Mouse (Mus musculus) forebrain, embryonic 10.5 days (tissue): ENCODE results near the gene Cyp11a1. TPM values are rescaled to one million over a fixed set of nuclear protein-coding genes. Genes with fewer than 3 reads are reported as not detected.

Experiments used
- DNase-seq: peaks from one replicate; pipeline ENCODE4 v3.0.0-alpha.2; 2017; ENCODE audit warnings: low spot score; ENCODE audit errors: extremely low spot score
- H3K27ac ChIP-seq: fragments of 300-500 bp; sonication (generic); 2 replicates; pipeline ENCODE4 v1.5.1; 2016; ENCODE audit warnings: mild to moderate bottlenecking
- H3K27me3 ChIP-seq: fragments of 300-500 bp; sonication (generic); 2 replicates; pipeline ENCODE4 v1.6.1; 2016; ENCODE audit warnings: mild to moderate bottlenecking; ENCODE audit not compliant: poor library complexity, severe bottlenecking
- H3K36me3 ChIP-seq: fragments of 300-500 bp; sonication (generic); replicated peaks from 2 replicates; pipeline ENCODE4 v1.6.1; 2016; ENCODE audit warnings: mild to moderate bottlenecking, moderate library complexity
- H3K4me1 ChIP-seq: fragments of 300-500 bp; sonication (generic); 2 replicates; pipeline ENCODE4 v1.6.1; 2016
- H3K4me3 ChIP-seq: fragments of 300-500 bp; sonication (generic); 2 replicates; pipeline ENCODE4 v1.5.1; 2016; ENCODE audit warnings: mild to moderate bottlenecking, moderate library complexity
- H3K9me3 ChIP-seq: fragments of 300-500 bp; sonication (generic); 2 replicates; pipeline ENCODE4 v1.6.1; 2016; ENCODE audit warnings: mild to moderate bottlenecking, moderate library complexity
- WGBS: fragments of 180-500 bp; shearing (Covaris S2); methylation state at CpG from one replicate; pipeline ENCODE4 v1.1.7; 2016; 5-methylcytosine and 5-hydroxymethylcytosine counted together
- polyA plus RNA-seq: library from polyadenylated mRNA; unstranded; fragments of >200 nt; fragmentation: Nextera tagmentation; extraction: Ambion mirVana; gene quantifications from 2 replicates; pipeline ENCODE4 v1.2.1, GENCODE M21; 2016

The Cyp11a1 gene
- polyA plus RNA-seq, 1 experiment from 2014 or later = not detected

DNA sequence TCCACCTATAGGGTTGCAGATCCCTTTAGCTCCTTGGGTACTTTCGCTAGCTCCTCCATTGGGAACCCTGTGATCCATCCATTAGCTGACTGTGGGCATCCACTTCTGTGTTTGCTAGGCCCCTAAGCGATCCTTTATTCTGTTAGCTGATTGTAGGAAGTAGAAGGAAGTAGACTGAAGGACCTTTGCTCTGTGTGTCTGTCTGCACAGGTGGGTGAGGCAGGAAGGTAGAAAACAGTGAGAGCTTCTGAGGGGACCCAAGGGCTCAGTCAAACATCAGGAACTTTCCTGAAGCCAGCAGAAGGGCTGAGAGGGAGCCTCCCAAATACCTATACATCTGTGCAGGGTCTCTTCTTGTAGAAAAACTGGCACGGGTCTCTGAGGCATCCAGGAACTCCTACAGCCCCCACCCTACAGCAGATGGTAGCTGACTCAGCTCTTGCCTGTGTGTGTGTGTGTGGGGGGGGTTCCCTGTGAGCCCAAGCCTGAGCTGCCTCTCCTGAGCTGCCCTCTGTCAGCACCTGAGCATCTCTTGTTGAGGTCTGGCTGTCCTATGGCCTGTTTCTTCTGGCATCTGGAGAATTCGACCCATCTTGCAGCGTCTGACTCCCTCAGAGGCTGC is 30.9 kb upstream of the Cyp11a1 start:
- no peaks in the 10 kb centered on the region for H3K27me3 ChIP-seq
- DNase-seq = no peak
- H3K36me3 ChIP-seq = no peaks in the 10 kb centered on the region
- no peak overlapping the region for H3K4me3 ChIP-seq
- 91% methylated on average over 5 of the region's 5 CpGs for WGBS
- peaks cover 16% of the 10 kb centered on the region for H3K4me1 ChIP-seq
- H3K9me3 ChIP-seq = no peaks in the 10 kb centered on the region; the same call in 1 of the 2 replicates
- no peak overlapping the region for H3K27ac ChIP-seq

DNA sequence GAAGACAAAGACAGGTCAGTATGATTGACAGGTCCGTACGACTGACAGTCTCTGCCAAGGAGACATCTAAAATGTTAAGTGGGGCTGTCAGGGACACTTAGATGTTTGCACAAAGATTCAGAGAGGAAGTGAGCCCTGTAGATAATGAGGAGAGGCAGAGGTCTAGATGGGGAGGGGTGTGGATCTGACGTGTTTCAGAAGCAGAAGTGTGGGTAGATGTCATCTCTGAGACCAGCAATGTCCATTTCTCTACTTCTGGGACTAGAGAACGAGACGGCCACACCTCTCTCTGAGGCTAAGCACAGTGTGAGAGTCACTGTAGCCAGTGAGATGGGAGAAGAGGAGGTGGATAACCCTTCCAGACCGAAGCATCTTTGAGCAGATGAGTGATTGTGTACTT is 28.2 kb upstream of the Cyp11a1 start:
- Histone ChIP-seq H3K9me3 (no peaks in the 10 kb centered on the region; the same call in 1 of the 2 replicates), H3K27me3 (no peaks in the 10 kb centered on the region), H3K4me1 (peaks cover 4% of the 10 kb centered on the region), H3K4me3 (no peak overlapping the region), H3K36me3 (no peaks in the 10 kb centered on the region), H3K27ac (no peak overlapping the region)
- DNase-seq = no peak
- WGBS = 87% methylated on average over 6 of the region's 6 CpGs

DNA sequence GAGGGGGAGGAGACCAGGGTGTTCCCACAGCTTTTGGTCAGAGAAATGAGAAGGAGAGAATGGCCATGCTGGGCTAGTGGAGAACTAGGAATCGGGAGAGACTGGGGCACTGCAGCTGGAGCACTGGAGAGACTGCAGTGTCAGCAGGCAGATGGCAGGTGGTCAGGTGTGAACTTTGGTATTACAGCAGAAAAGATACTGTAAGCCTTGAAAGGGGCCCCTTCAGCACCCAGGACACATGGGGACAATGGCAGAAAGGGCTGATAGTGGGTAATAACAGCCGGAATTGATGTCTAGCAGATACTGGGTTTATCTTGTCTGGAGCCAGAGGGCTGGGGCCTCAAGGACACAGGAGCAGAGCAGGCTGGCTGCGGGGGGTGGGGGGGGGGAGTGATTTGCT is 27.4 kb upstream of the Cyp11a1 start:
- WGBS = 76% methylated on average over 3 of the region's 3 CpGs
- Histone ChIP-seq H3K27me3 (no peaks in the 10 kb centered on the region), H3K9me3 (no peaks in the 10 kb centered on the region; the same call in 1 of the 2 replicates), H3K4me3 (no peak overlapping the region), H3K4me1 (no peaks in the 10 kb centered on the region), H3K36me3 (no peaks in the 10 kb centered on the region), H3K27ac (no peak overlapping the region)
- no peak for DNase-seq

- 88% methylated on average over 10 of the region's 10 CpGs for WGBS
These were observed 25.6 kb upstream of the Cyp11a1 start for GRCm38 (mm10) chr9:57980570-57980969.

GRCm38 (mm10) chr9:57985304-57985703 is 20.9 kb upstream of the Cyp11a1 start:
- Histone ChIP-seq H3K27me3 (peaks cover 19% of the 10 kb centered on the region; the same call in 1 of the 2 replicates), H3K9me3 (no peaks in the 10 kb centered on the region), H3K4me3 (no peak overlapping the region), H3K36me3 (no peaks in the 10 kb centered on the region), H3K4me1 (peaks cover 3% of the 10 kb centered on the region; the same call in 1 of the 2 replicates), H3K27ac (no peak overlapping the region)
- 90% methylated on average over 8 of the region's 8 CpGs for WGBS
- no peak for DNase-seq

More at GRCm38 (mm10) chr9:57980570-57980969, 25.6 kb upstream of the Cyp11a1 start:
- Histone ChIP-seq H3K36me3 (no peaks in the 10 kb centered on the region), H3K27ac (no peak overlapping the region), H3K9me3 (no peaks in the 10 kb centered on the region; the same call in 1 of the 2 replicates), H3K27me3 (no peaks in the 10 kb centered on the region), H3K4me1 (no peaks in the 10 kb centered on the region), H3K4me3 (no peak overlapping the region)
- DNase-seq = no peak

DNA sequence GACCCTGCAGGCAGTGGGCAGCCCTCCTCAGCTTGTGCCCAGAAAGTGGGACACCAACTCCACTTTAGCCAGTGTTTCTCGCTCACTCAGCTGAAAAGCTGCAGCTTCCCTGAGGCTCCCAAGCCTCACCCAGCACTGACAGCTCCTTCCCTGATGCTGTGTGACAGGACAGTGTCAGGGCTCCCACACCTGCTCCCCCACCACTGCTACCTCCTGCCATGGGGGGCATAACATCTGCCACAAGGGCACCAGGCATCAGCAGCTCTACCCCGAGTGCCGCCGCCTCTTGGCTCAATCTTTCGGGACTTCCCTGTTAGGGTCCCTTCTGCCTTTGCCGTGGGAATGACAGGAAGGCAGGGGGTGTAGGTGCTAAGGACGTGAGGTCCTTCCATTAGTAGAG is 19.9 kb upstream of the Cyp11a1 start:
- Histone ChIP-seq H3K9me3 (no peaks in the 10 kb centered on the region), H3K27me3 (peaks cover 19% of the 10 kb centered on the region; the same call in 1 of the 2 replicates), H3K4me1 (peaks cover 3% of the 10 kb centered on the region; the same call in 1 of the 2 replicates), H3K27ac (no peak overlapping the region), H3K36me3 (no peaks in the 10 kb centered on the region), H3K4me3 (no peak overlapping the region)
- 82% methylated on average over 7 of the region's 7 CpGs for WGBS
- DNase-seq = no peak

DNA sequence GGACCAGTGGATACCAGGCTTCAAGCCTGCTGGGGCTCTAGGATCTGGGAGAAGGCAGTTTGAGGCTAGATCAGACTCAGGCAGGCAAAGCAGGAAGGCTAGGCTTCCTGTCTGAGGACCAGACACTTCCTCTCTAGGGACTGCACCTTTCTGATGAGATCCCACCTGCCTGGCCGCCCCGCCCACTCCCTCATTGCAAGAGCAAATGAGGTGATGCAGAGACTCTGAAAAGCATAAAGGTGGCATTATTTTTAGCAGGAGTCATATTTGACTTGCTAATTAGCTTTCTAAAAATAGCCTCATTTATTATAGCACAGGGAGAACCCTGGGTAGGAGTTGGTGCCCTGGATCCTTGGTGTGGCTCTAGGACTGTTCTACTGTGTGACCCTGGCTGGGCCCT is 18.1 kb upstream of the Cyp11a1 start:
- Histone ChIP-seq H3K9me3 (no peaks in the 10 kb centered on the region), H3K27me3 (peaks cover 19% of the 10 kb centered on the region; the same call in 1 of the 2 replicates), H3K4me1 (peaks cover 7% of the 10 kb centered on the region), H3K36me3 (no peaks in the 10 kb centered on the region), H3K4me3 (no peak overlapping the region), H3K27ac (no peak overlapping the region)
- WGBS = 85% methylated on average over 2 of the region's 2 CpGs
- no peak for DNase-seq

GRCm38 (mm10) chr9:57989309-57989708 is 16.9 kb upstream of the Cyp11a1 start:
- WGBS = 85% methylated on average over 6 of the region's 6 CpGs
- Histone ChIP-seq H3K36me3 (no peaks in the 10 kb centered on the region), H3K9me3 (no peaks in the 10 kb centered on the region), H3K4me3 (no peak overlapping the region), H3K4me1 (peaks cover 18% of the 10 kb centered on the region), H3K27me3 (peaks cover 19% of the 10 kb centered on the region; the same call in 1 of the 2 replicates), H3K27ac (no peak overlapping the region)
- no peak for DNase-seq

GRCm38 (mm10) chr9:57990438-57991110 is 15.6 kb upstream of the Cyp11a1 start:
- DNase-seq = peak; percentile 58
- 43% methylated on average over 10 of the region's 10 CpGs for WGBS
- Histone ChIP-seq H3K4me3 (no peak overlapping the region), H3K27ac (0 out of 2 replicates have a peak overlapping the region, but pooled peaks have one; percentile 2), H3K36me3 (no peaks in the 10 kb centered on the region), H3K9me3 (no peaks in the 10 kb centered on the region), H3K27me3 (peaks cover 21% of the 10 kb centered on the region), H3K4me1 (peaks cover 22% of the 10 kb centered on the region)

DNA sequence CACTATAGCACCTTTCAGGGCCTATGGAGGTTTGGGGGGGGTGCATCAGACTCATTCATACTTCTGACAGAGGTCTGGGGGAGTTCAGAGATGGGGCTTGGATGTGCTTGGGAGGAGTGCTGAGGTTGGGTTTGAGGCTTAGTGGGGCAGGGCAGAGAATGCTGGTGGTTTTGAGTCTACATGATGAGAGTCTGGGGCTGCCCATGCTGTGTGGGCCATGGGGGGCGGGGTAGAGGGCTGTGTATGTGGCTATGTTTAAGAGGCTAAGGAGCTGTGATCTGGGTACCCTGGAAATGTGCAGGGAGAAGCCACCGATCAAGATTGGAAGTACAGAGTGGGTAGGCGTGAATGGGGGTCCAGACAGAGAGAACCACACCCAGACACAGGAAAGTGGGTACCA is 14.2 kb upstream of the Cyp11a1 start:
- Histone ChIP-seq H3K9me3 (no peaks in the 10 kb centered on the region), H3K36me3 (no peaks in the 10 kb centered on the region), H3K27me3 (peaks cover 29% of the 10 kb centered on the region), H3K27ac (no peak overlapping the region), H3K4me1 (peaks cover 22% of the 10 kb centered on the region), H3K4me3 (no peak overlapping the region)
- DNase-seq = no peak
- whole genome bisulfite sequencing = 87% methylated on average over 3 of the region's 3 CpGs

DNA sequence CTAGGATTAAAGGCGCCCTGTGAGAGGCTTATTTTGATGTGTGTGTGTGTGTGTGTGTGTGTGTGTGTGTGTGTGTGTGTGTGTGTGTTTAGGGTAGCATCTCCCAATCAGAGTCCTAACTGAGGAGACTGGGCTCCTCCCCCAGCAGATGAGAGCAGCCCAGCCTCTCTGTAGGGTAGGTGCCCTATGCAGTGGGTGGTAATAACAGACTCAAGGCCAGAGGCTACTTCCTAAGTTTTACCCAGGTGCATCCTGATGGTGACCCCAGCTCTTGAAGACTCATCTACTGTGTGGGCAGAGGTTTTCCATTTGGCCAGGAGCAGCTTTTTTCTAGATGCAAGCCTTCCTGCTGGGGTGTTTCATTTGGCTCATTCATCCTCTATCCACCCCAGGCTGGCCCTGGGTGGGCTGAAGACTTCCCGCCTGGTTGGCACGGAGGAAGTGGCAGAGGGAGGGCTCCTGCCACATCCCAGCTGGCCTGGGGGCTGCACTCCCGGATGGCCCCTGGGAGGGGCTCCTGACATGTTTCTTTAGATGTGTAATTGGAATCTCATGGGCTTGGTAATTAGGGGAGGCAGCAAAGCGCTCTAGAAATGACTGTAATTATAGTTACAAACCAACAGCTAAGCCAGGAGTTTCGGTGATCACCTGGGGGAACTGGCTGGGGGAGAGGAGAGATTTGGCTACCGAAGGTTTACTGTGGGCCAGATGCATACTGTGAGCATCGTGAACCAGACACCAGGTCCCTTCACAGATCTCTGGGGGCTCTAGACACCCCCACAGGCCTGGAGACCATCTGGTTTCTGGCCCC is 13.2 kb upstream of the Cyp11a1 start:
- no peak overlapping the region; the same call in 1 of the 2 replicates for H3K27ac ChIP-seq

GRCm38 (mm10) chr9:57995282-57995681 is 10.9 kb upstream of the Cyp11a1 start:
- Histone ChIP-seq H3K36me3 (no peaks in the 10 kb centered on the region), H3K4me1 (peaks cover 29% of the 10 kb centered on the region), H3K27me3 (peaks cover 43% of the 10 kb centered on the region), H3K27ac (no peak overlapping the region), H3K9me3 (no peaks in the 10 kb centered on the region), H3K4me3 (no peak overlapping the region)
- WGBS = 35% methylated on average over 4 of the region's 4 CpGs
- no peak for DNase-seq

More for the DNA sequence above, 13.2 kb upstream of the Cyp11a1 start:
- Histone ChIP-seq H3K27me3 (peaks cover 31% of the 10 kb centered on the region), H3K9me3 (no peaks in the 10 kb centered on the region), H3K4me3 (no peak overlapping the region), H3K4me1 (peaks cover 27% of the 10 kb centered on the region), H3K36me3 (no peaks in the 10 kb centered on the region)
- no peak for DNase-seq
- whole genome bisulfite sequencing = 52% methylated on average over 8 of the region's 8 CpGs
